Mouse (Mus musculus): Measurements from ENCODE around the gene Tbrg1.

GRCm38 (mm10) chr9:37653836-37654235 lies 3.3 kb downstream of the Tbrg1 start:
- TF ChIP-seq GATA1 (IDR thresholded peaks at IDR 0.05; ENCODE audit: borderline replicate concordance, low read length): no peak
- no peak for TF ChIP-seq FLI1 (IDR thresholded peaks at IDR 0.05; ENCODE audit: low read length)
